Mouse (Mus musculus): Measurements from ENCODE around the gene Ap5m1. TPM values are rescaled to one million over a fixed set of nuclear protein-coding genes. Genes with fewer than 3 reads are reported as not detected.

Gene Ap5m1
- polyA plus RNA-seq, 1 experiment from 2014 or later, result 7.8 TPM

DNA sequence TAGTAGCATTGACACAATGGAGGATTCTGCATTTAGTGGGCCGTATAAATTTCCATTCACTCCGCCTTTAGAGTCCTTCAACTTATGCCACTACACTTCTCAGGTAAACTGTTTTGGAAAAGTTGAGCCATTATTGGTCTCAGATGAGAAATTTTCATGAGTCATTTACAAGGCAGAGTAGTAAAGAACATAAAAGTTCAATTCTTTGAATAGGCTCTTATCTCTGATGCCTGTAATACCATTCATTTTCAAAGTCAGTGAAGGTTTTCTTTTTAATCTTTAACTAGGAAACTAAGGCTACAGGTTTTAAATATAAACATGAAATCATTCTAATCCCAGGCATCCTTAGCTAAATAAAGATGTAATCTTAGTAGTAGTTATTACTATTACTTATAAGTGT lies 12.9 kb downstream of the Ap5m1 start:
- Histone ChIP-seq H3K27ac (ENCODE audit: low read depth) (no peak overlapping the region), H3K4me1 (ENCODE audit: insufficient read depth) (no peaks in the 10 kb centered on the region), H3K4me3 (ENCODE audit: low read depth, low read length) (no peak overlapping the region), H3K9me3 (ENCODE audit: low read length) (no peaks in the 10 kb centered on the region), H3K4me2 (ENCODE audit: low read depth, low read length) (no peak overlapping the region), H3K9ac (replicated peaks) (no peak overlapping the region), H3K36me3 (replicated peaks; ENCODE audit: insufficient read depth, low read length) (peaks cover 13% of the 10 kb centered on the region), H3K27me3 (ENCODE audit: insufficient read depth, low read length) (no peaks in the 10 kb centered on the region)
- TF ChIP-seq CTCF (IDR thresholded peaks at IDR 0.05; ENCODE audit: low read depth), result no peak
- no peak for TF ChIP-seq EP300 (IDR thresholded peaks at IDR 0.05; ENCODE audit: low read depth)
- DNase-seq (no peak), ATAC-seq (no peak)
- WGBS (ENCODE audit: insufficient replicate concordance), result 87% methylated on average over 2 of the region's 2 CpGs

DNA sequence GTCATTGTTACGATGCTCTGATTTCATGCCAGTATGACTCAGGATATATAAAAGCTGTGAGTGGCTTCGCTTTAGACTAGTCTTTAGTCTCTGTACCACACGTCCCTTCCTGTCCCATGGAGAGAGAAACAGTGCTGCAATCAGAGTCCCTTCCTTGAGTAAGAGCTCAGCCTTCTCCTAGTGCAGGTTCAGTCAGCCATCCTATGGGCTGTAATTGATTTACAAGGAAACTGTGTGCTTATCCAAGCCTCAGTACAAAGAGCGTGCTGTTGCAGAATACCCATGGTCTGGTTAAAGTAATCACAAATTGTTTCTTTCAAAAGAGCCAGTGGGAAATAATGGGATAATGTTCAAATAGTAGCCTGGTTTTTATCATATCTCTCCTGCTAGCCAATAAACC lies 20.6 kb downstream of the Ap5m1 start:
- no peaks in the 10 kb centered on the region for H3K4me1 ChIP-seq (ENCODE audit: insufficient read depth)
- no peak for DNase-seq
- no peaks in the 10 kb centered on the region for H3K9me3 ChIP-seq (ENCODE audit: low read length)
- no peak for TF ChIP-seq CTCF (IDR thresholded peaks at IDR 0.05; ENCODE audit: low read depth)
- H3K9ac ChIP-seq (replicated peaks), result no peak overlapping the region
- WGBS (ENCODE audit: insufficient replicate concordance), result 78% methylated on average over 4 of the region's 4 CpGs
- no peak overlapping the region for H3K4me2 ChIP-seq (ENCODE audit: low read depth, low read length)
- no peaks in the 10 kb centered on the region for H3K27me3 ChIP-seq (ENCODE audit: insufficient read depth, low read length)
- no peak overlapping the region for H3K27ac ChIP-seq (ENCODE audit: low read depth)
- H3K36me3 ChIP-seq (replicated peaks; ENCODE audit: insufficient read depth, low read length), result peaks cover 10% of the 10 kb centered on the region
- peak; percentile 80 for ATAC-seq
- H3K4me3 ChIP-seq (ENCODE audit: low read depth, low read length), result no peak overlapping the region

DNA sequence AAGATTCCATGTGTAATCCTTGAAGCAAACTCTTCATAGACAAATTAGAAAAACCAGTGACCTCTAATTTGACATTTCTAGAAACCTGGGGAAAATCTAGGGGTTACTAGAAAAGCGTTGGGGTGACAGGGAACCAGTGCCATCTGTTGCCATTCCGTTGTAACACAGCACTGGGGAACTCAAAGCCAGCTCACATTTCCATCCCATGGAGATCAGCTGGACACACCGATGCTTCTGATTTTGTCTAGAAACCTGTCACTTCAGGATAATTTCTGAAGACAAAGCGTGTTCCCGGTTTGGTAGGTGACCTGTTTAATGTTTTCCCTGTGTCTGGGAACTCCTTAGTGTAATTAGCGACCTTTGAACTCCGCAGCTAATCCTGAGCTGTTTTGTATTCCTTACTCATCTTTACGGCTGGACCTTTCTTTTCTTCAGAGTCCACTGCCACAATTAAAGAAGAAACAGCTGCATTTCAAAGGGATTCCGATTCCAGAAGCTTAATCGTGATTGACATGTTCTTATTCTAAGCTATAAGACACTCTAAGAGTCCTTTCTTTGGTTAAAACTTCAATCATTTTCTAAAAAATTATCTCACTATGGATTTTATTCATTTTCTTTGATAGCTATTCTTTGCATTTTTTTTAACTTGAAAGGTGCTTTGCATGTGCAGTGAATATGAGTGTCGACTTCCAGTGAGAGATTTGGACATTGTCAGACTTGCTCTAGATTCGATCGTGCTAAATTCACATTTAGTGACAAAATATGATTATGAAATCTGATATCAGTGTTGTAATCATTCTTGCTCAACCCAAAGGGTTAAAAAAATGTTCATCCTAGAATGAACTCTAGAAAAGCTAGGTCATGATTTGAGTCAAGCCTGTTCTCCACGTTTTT lies 22.5 kb downstream of the Ap5m1 start:
- Histone ChIP-seq H3K9me3 (ENCODE audit: low read length) (no peaks in the 10 kb centered on the region), H3K9ac (replicated peaks) (no peak overlapping the region), H3K27me3 (ENCODE audit: insufficient read depth, low read length) (no peaks in the 10 kb centered on the region), H3K4me3 (ENCODE audit: low read depth, low read length) (no peak overlapping the region), H3K36me3 (replicated peaks; ENCODE audit: insufficient read depth, low read length) (peaks cover 6% of the 10 kb centered on the region; the same call in 1 of the 2 replicates), H3K27ac (ENCODE audit: low read depth) (no peak overlapping the region), H3K4me1 (ENCODE audit: insufficient read depth) (no peaks in the 10 kb centered on the region), H3K4me2 (ENCODE audit: low read depth, low read length) (no peak overlapping the region)
- 80% methylated on average over 14 of the region's 14 CpGs for WGBS (ENCODE audit: insufficient replicate concordance)
- no peak for ATAC-seq
- no peak for TF ChIP-seq EP300 (IDR thresholded peaks at IDR 0.05; ENCODE audit: low read depth)
- TF ChIP-seq CTCF (IDR thresholded peaks at IDR 0.05; ENCODE audit: low read depth), result no peak
- no peak for DNase-seq

DNA sequence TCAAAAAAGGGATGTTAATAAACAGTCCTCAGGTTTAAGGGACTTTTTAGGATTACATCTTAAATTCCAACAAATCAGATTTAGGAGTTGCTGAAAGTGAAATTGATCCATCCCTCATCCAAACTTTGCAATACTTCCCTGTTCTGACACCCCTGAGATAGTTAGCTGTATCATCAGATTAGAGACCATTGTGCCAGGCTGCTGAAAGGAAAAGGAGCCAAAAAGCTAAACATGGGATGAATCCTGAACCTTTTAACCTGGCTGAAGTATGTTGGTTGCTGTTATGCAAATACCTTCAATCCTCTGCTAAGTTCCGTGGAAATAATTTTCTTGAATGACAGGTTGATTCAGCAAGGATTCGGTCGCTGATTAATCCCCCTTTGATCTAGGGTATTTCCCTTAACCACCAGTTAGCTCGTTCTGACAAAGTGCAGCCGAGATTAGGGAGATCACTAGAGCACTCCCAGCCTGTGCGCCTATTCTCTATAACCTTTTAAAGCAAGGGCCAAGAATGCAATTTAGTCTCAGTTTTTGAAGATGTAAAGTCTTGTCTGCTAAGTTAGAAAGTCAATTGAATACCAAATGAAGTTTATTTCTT lies 23.7 kb downstream of the Ap5m1 start:
- H3K27me3 ChIP-seq (ENCODE audit: insufficient read depth, low read length), result no peaks in the 10 kb centered on the region
- no peak overlapping the region for H3K4me2 ChIP-seq (ENCODE audit: low read depth, low read length)
- 67% methylated on average over 6 of the region's 6 CpGs for WGBS (ENCODE audit: insufficient replicate concordance)
- H3K27ac ChIP-seq (ENCODE audit: low read depth), result no peak overlapping the region
- H3K9ac ChIP-seq (replicated peaks), result no peak overlapping the region
- TF ChIP-seq CTCF (IDR thresholded peaks at IDR 0.05; ENCODE audit: low read depth), result no peak
- TF ChIP-seq EP300 (IDR thresholded peaks at IDR 0.05; ENCODE audit: low read depth), result no peak
- no peak for DNase-seq
- H3K36me3 ChIP-seq (replicated peaks; ENCODE audit: insufficient read depth, low read length), result 0 out of 2 replicates have a peak, but pooled peaks cover 5% of the 10 kb centered on the region
- H3K4me1 ChIP-seq (ENCODE audit: insufficient read depth), result no peaks in the 10 kb centered on the region
- ATAC-seq, result no peak
- no peaks in the 10 kb centered on the region for H3K9me3 ChIP-seq (ENCODE audit: low read length)
- no peak overlapping the region for H3K4me3 ChIP-seq (ENCODE audit: low read depth, low read length)

DNA sequence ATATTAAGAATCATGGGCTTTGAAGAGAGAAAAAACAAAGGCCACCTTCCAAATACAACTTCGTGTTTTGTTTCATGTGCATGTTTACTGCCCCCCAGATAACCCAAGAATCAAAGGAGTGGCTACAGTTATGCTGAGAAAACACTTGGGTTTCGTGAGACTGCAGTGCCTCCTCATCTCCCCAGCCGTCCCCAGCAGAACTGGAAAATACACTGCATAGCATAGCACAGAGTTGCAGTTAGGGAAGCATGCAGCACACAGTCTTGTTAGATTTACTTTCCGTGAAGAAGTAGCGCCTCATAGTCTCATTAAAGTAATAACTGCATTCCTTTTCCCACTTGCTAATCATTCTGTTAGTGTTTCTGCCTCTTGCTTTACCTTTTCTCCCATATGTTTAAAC lies 24.2 kb downstream of the Ap5m1 start:
- no peak overlapping the region for H3K4me2 ChIP-seq (ENCODE audit: low read depth, low read length)
- H3K27ac ChIP-seq (ENCODE audit: low read depth), result no peak overlapping the region
- DNase-seq (no peak), ATAC-seq (no peak)
- 0 out of 2 replicates have a peak, but pooled peaks cover 5% of the 10 kb centered on the region for H3K36me3 ChIP-seq (replicated peaks; ENCODE audit: insufficient read depth, low read length)
- WGBS (ENCODE audit: insufficient replicate concordance), result 76% methylated on average over 5 of the region's 5 CpGs
- no peaks in the 10 kb centered on the region for H3K9me3 ChIP-seq (ENCODE audit: low read length)
- H3K27me3 ChIP-seq (ENCODE audit: insufficient read depth, low read length), result no peaks in the 10 kb centered on the region
- no peaks in the 10 kb centered on the region for H3K4me1 ChIP-seq (ENCODE audit: insufficient read depth)
- H3K4me3 ChIP-seq (ENCODE audit: low read depth, low read length), result no peak overlapping the region
- TF ChIP-seq CTCF (IDR thresholded peaks at IDR 0.05; ENCODE audit: low read depth) (no peak), EP300 (IDR thresholded peaks at IDR 0.05; ENCODE audit: low read depth) (no peak)
- no peak overlapping the region for H3K9ac ChIP-seq (replicated peaks)

DNA sequence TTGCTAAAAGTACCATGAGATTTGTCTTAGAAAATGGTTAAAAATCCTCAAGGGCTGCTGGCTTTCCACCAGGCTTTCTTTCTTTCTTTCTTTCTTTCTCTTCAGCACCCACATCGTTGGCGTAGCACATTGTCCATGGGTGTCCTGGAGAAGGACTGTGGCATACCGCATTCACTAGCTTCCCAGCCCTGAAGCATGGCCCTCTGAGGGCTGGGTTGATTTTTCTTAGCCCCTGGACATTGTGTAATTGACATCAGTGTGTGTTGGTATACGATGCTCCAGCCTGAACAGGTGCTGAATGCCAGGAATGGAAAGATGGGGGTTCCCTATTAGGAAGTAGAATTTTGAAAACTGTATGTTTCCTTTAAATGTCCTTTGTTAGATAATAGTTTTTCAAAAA lies 25.4 kb downstream of the Ap5m1 start:
- H3K4me3 ChIP-seq (ENCODE audit: low read depth, low read length), result no peak overlapping the region
- no peak for ATAC-seq
- DNase-seq, result no peak
- 0 out of 2 replicates have a peak, but pooled peaks cover 3% of the 10 kb centered on the region for H3K36me3 ChIP-seq (replicated peaks; ENCODE audit: insufficient read depth, low read length)
- no peaks in the 10 kb centered on the region for H3K4me1 ChIP-seq (ENCODE audit: insufficient read depth)
- H3K4me2 ChIP-seq (ENCODE audit: low read depth, low read length), result no peak overlapping the region
- no peaks in the 10 kb centered on the region for H3K9me3 ChIP-seq (ENCODE audit: low read length)
- no peaks in the 10 kb centered on the region for H3K27me3 ChIP-seq (ENCODE audit: insufficient read depth, low read length)
- no peak overlapping the region for H3K27ac ChIP-seq (ENCODE audit: low read depth)
- H3K9ac ChIP-seq (replicated peaks), result no peak overlapping the region
- WGBS (ENCODE audit: insufficient replicate concordance), result 94% methylated on average over 4 of the region's 4 CpGs
- TF ChIP-seq CTCF (IDR thresholded peaks at IDR 0.05; ENCODE audit: low read depth) (no peak), EP300 (IDR thresholded peaks at IDR 0.05; ENCODE audit: low read depth) (no peak)

Measured in liver, postnatal 0 days (tissue).